Mouse (Mus musculus) inflammation-experienced regulatory T-cells, adult 6 months (primary cell): ENCODE data around the gene Erbb3. TPM values are rescaled to one million over a fixed set of nuclear protein-coding genes. Genes with fewer than 3 reads are reported as not detected.

ENCODE experiments used
- ATAC-seq: one replicate; pipeline ENCODE4 v1.8.0; 2017
- polyA plus RNA-seq, 3 experiments: library from polyadenylated mRNA; unstranded; fragments of 100-300 nt; shearing (Covaris generic); gene quantifications; one replicate each; pipeline ENCODE4 v1.2.1; 2017

The Erbb3 gene
- polyA plus RNA-seq, 3 experiments from 2014 or later: 2.6 to 9.3 (median 3.9) TPM

DNA sequence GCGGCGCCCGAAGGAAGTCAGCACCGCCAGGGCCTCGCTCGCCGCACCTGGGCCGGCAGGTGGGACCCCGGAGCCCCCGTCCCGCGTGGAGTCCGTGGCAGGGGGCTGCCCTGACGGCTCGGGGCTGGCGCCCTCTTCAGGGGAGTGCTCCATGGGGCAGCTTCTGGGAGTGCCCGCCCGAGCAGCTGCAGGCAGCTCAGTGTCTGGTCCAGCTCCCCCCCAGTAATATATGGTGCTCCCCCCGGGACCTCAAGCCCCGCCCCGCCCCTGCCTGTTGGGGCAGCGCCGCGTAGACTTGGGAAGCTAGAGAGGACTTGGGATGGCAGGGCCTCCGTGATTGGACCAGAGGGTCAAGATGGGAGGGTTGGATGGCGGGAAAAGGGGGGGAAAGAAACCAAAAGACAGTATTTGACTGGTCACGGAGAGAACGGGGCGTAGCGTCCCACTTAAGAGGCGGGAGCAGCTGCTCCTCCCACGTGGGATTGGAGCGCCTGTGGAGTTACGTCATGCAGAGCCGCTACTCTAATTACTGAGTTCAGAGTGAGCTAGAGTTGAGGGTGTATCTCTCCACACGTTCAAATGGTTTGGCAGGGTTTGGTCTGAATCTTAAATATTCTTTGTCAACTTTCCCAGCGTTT, 63.7 kb downstream of the Erbb3 start, which contains the start of gene Esyt1:
Esyt1 (minus strand) TSS at position 201 of the 638 bp plus-strand sequence.
- ATAC-seq: peak; percentile 86

- ATAC-seq: peak; percentile 61
Observed at GRCm38 (mm10) chr10:128524732-128525662, 64.5 kb downstream of the Erbb3 start.

DNA sequence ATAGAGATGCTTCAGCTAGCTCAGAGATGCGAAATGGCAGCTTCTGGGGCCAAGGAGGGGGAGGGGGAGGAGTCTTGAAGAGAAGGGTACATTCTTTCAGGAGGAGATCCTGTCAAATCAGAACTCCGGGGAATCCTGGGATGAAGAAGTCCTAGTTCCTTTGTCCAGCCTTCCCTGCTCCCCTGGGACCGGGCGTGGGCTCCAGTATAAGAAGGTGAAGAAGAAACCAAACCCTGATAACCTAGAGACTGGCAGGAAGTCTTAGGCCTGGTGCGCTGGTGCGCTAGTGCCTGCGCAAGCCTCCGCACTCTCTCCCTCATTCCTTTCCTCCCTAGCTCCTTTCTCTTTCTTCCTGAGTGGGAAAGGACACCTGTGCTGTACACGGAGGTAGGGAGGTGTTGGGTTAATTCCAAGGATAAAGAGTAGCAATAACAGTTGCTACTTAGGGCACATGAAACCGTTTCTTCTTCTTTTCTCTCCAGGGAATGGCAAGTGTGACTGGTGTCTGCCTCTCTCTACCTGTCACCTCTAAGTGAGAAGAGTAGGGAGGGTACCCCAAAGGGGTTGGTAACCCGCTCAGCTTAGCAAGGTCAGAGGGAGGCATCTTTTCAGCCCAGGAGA, 65.2 kb downstream of the Erbb3 start:
- ATAC-seq: no peak

DNA sequence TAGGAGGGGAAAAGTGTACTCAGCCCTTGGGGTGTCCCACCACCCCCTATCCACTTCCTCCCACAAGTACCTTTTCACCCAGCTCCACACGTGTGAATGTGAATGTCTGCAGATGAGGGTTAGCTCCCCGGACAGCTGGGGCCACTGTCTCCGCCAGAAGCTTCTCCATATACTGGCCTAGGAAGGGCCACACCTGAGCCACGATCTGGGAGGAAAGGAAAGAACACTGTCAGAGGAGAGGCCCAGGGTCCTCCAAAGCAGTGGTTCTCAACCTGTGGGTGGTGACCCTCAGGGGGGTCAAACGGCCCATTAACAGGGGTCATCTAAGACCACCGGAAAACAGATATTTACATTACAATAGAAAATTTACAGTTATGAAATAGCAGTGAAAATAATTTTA, 67.1 kb downstream of the Erbb3 start:
- no peak for ATAC-seq

DNA sequence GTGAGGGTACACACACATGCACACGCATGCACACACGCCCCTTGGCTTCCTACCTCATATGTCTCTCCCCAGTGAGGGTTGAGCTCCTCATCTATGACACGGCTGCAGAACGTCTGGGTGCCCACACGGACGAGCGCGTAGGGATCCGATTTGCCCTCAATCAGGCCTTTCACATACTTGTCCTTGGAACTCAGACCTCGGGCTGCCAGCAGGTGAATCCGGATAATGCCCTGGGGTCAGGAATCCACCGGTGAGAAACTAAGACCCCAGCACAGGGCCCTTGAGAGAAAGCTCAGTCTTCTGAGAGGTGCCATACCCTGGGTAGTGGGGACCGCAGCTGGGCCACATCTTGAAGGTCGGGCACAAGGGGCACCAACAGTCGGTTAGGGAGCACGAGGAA, 68.9 kb downstream of the Erbb3 start:
- no peak for ATAC-seq

- ATAC-seq: peak; percentile 54
Observed at GRCm38 (mm10) chr10:128518833-128519232, 70.6 kb downstream of the Erbb3 start.

Other genes with a start within 250 kb of the Erbb3 start
- gene Coq10a, start 220.7 kb downstream of the Erbb3 start, polyA plus RNA-seq: 10 to 100 TPM; 12.8 to 19.9 (median 17.3) TPM
- gene Ankrd52, start 212.5 kb downstream of the Erbb3 start, polyA plus RNA-seq: 1 to 10 TPM; 1.7 to 6.7 (median 3.6) TPM
- not detected for gene Slc39a5, start 188.4 kb downstream of the Erbb3 start, polyA plus RNA-seq
- 10 to 100 TPM; 68.8 to 87.0 (median 73.8) TPM for gene Nabp2, start 178.2 kb downstream of the Erbb3 start, polyA plus RNA-seq
- 10 to 100 TPM; 25.2 to 42.2 (median 37.9) TPM for gene Rnf41, start 178.0 kb downstream of the Erbb3 start, polyA plus RNA-seq
- 10 to 100 TPM; 53.1 to 64.4 (median 57.2) TPM for gene Smarcc2, start 130.4 kb downstream of the Erbb3 start, polyA plus RNA-seq
- 1,000 to 10,000 TPM in 1 of 3 experiments, 100 to 1,000 TPM in 2; 949 to 1,454 (median 955) TPM for gene Myl6, start 95.5 kb downstream of the Erbb3 start, polyA plus RNA-seq
- 1 to 10 TPM; 2.7 to 4.6 (median 4.5) TPM for gene Myl6b, start 91.0 kb downstream of the Erbb3 start, polyA plus RNA-seq
- gene Esyt1, start 63.8 kb downstream of the Erbb3 start, polyA plus RNA-seq: 10 to 100 TPM; 68.4 to 89.7 (median 70.4) TPM
- 1 to 10 TPM; 5.6 to 9.2 (median 6.0) TPM for gene Zc3h10, start 41.9 kb downstream of the Erbb3 start, polyA plus RNA-seq
- 1,000 to 10,000 TPM; 5,582 to 7,160 (median 6,033) TPM for gene Rpl41, start 40.3 kb downstream of the Erbb3 start, polyA plus RNA-seq
- 100 to 1,000 TPM; 110 to 145 (median 137) TPM for gene Pa2g4, start 23.7 kb downstream of the Erbb3 start, polyA plus RNA-seq
- gene Rps26, start 37.1 kb upstream of the Erbb3 start, polyA plus RNA-seq: 1,000 to 10,000 TPM; 1,205 to 1,760 (median 1,564) TPM
- gene Ikzf4, start 56.3 kb upstream of the Erbb3 start, polyA plus RNA-seq: 100 to 1,000 TPM in 2 of 3 experiments, 10 to 100 TPM in 1; 76.5 to 154 (median 110) TPM
- 10 to 100 TPM; 17.0 to 29.7 (median 24.3) TPM for gene Suox, start 84.4 kb upstream of the Erbb3 start, polyA plus RNA-seq
- gene Rab5b, start 106.6 kb upstream of the Erbb3 start, polyA plus RNA-seq: 10 to 100 TPM; 44.3 to 69.5 (median 63.9) TPM
- gene Pmel, start 114.5 kb upstream of the Erbb3 start, polyA plus RNA-seq: 1 to 10 TPM; 4.2 to 5.4 (median 4.3) TPM
- gene Cdk2, start 115.4 kb upstream of the Erbb3 start, polyA plus RNA-seq: 10 to 100 TPM; 16.8 to 38.3 (median 19.9) TPM
- 100 to 1,000 TPM; 184 to 337 (median 319) TPM for gene Dgka, start 155.2 kb upstream of the Erbb3 start, polyA plus RNA-seq
- 10 to 100 TPM; 64.5 to 69.6 (median 66.4) TPM for gene Pym1, start 158.2 kb upstream of the Erbb3 start, polyA plus RNA-seq
- under 1 TPM; 0.21 to 0.68 (median 0.22) TPM for gene Mmp19, start 201.3 kb upstream of the Erbb3 start, polyA plus RNA-seq
- gene Dnajc14, start 214.4 kb upstream of the Erbb3 start, polyA plus RNA-seq: 10 to 100 TPM; 74.6 to 77.3 (median 75.8) TPM
- gene Tmem198b, start 214.7 kb upstream of the Erbb3 start, polyA plus RNA-seq: 1 to 10 TPM; 3.9 to 5.3 (median 5.3) TPM
- 100 to 1,000 TPM; 195 to 238 (median 227) TPM for gene Sarnp, start 227.7 kb upstream of the Erbb3 start, polyA plus RNA-seq
- gene Ormdl2, start 232.0 kb upstream of the Erbb3 start, polyA plus RNA-seq: 10 to 100 TPM; 65.5 to 78.4 (median 71.5) TPM